Mouse (Mus musculus) thymus, adult 2 months (tissue): ENCODE measurements around the gene Card19. TPM values are rescaled to one million over a fixed set of nuclear protein-coding genes. Genes with fewer than 3 reads are reported as not detected.

Source experiments
- DNase-seq: peaks from one replicate; pipeline ENCODE4 v3.0.0; 2021
- H3K27ac ChIP-seq: fragments of 200-500 bp; 2 replicates; pipeline ENCODE4 v1.5.1; 2012; ENCODE audit warnings: low read length, control low read depth; ENCODE audit not compliant: control insufficient read depth, insufficient read depth
- H3K27me3 ChIP-seq: fragments of 200-500 bp; 2 replicates; pipeline ENCODE4 v1.6.1; 2012; ENCODE audit warnings: mild to moderate bottlenecking, low read length, moderate library complexity, mixed read lengths; ENCODE audit not compliant: control insufficient read depth, insufficient read depth
- H3K36me3 ChIP-seq: fragments of 200-500 bp; 2 replicates; pipeline ENCODE4 v1.6.1; 2012; ENCODE audit warnings: mild to moderate bottlenecking, low read length, moderate library complexity; ENCODE audit not compliant: control insufficient read depth, insufficient read depth
- H3K4me1 ChIP-seq: fragments of 200-500 bp; replicated peaks from 2 replicates; pipeline ENCODE4 v1.6.1; 2012; ENCODE audit warnings: low read length; ENCODE audit not compliant: control insufficient read depth, insufficient read depth
- H3K4me3 ChIP-seq: fragments of 200-500 bp; 2 replicates; pipeline ENCODE4 v1.5.1; 2012; ENCODE audit warnings: mild to moderate bottlenecking, low read length, control low read depth, moderate library complexity; ENCODE audit not compliant: control insufficient read depth, insufficient read depth
- CTCF ChIP-seq: fragments of 200-500 bp; IDR thresholded peaks from 2 replicates; pipeline ENCODE4 v1.5.1; 2012; ENCODE audit warnings: mild to moderate bottlenecking, control low read depth, low read length, moderate library complexity, borderline replicate concordance; ENCODE audit not compliant: control insufficient read depth, poor library complexity, insufficient read depth; ENCODE audit errors: extremely low read depth
- POLR2A ChIP-seq: fragments of 200-500 bp; IDR thresholded peaks from 2 replicates; pipeline ENCODE4 v1.6.1; 2012; ENCODE audit warnings: mild to moderate bottlenecking, low read length, control low read depth, moderate library complexity; ENCODE audit not compliant: control insufficient read depth, poor library complexity, insufficient read depth; ENCODE audit errors: extremely low read depth
- WGBS: fragments of 180-500 bp; shearing (Covaris S2); methylation state at CpG from one replicate; pipeline ENCODE4 v1.1.7; 2018; 5-methylcytosine and 5-hydroxymethylcytosine counted together
- polyA plus RNA-seq: library from polyadenylated mRNA; depleted of rRNA; stranded (reverse); fragments of >200 nt; gene quantifications from 2 replicates; pipeline ENCODE4 v1.2.3, GENCODE M21; 2012

Card19 gene
- polyA plus RNA-seq, 1 experiment, result 86.2 TPM

DNA sequence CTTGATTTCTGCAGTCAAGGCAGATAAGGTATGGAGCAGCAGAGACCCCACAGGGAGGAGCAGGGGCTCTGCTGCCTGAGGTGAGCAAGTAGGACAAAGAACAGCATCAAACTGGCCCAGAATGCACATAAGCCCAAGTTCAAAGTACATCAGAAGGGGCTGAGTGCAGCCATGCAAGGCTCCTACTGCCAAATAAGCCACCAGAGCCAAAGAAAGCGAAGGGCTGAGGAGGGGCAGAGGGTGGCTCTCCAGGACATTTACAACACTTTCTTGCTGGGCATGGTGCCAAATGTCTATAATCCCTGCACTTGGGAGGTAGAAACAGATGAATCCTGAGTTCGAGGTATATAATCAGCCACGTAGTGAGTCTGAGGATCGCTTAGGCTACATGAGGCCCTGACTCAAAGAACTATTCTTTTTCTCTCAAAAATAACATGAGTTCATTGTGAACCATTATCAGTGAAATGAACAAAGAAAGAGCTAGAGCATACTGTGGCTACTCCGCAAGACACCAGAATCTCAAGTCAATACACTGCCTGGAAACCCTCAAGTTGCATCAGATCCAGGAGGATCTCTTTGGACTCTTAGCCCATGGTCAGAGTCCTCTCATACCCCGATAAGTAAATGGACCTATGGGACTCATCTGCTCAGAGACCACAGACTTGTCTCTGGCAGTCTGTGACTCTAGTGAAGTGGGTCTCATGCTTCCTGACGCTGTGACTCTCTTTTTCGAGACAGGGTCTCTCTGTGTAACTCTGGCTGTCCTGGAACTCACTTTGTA is 18.1 kb upstream of the Card19 start:
- TF ChIP-seq POLR2A (no peak), CTCF (no peak)
- Histone ChIP-seq H3K4me3 (no peak overlapping the region), H3K4me1 (no peaks in the 10 kb centered on the region), H3K27me3 (no peaks in the 10 kb centered on the region), H3K36me3 (no peaks in the 10 kb centered on the region), H3K27ac (no peak overlapping the region)
- WGBS, result 97% methylated on average over 8 of the region's 8 CpGs
- no peak for DNase-seq

DNA sequence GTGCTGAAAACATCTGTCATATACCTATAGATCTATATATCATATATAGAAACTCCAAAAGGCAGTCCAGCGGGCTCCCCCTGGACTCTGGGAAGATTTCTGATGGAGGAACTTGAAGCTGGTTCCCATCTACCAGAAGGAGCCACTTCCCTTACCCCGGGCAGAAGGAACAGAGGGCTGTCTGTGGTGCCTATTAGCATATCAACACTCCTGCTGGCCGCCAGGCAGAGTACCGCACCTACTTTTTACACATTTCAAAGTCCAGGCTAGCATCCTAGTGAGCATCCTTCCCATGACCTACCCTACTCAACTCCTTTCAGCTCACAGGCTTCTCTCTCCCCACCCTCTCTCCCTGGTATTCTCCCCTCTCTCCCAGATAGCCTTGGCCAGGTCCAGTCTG is 9.8 kb upstream of the Card19 start:
- WGBS, result 75% methylated on average over 4 of the region's 4 CpGs
- no peak for DNase-seq

DNA sequence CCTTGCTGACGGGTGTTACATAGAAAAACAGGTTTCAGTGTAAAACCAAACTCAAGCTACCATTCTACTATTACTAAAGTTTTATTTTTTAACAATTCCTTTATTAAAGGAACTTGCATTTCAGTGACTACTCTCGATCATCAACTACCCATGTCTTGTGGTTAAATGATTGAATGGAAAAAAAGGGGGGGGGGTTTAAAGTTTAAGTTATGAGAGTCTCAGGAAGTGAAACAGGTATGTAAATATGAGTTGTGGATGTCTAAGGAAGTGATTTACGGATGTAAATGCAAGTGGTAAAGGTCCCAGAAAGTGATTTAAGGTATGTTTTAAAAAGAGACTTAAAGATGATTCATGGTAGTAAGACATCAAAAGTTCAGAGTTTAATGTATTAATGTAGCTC is 9.3 kb upstream of the Card19 start:
- Histone ChIP-seq H3K4me1 (no peaks in the 10 kb centered on the region), H3K27me3 (no peaks in the 10 kb centered on the region; the same call in 1 of the 2 replicates), H3K36me3 (no peaks in the 10 kb centered on the region), H3K27ac (no peak overlapping the region), H3K4me3 (no peak overlapping the region)
- no peak for TF ChIP-seq CTCF
- TF ChIP-seq POLR2A, result no peak
- no peak for DNase-seq
- WGBS, result 77% methylated on average over 3 of the region's 3 CpGs

More for the DNA sequence above, 9.8 kb upstream of the Card19 start:
- Histone ChIP-seq H3K36me3 (no peaks in the 10 kb centered on the region), H3K27ac (no peak overlapping the region), H3K27me3 (no peaks in the 10 kb centered on the region; the same call in 1 of the 2 replicates), H3K4me3 (no peak overlapping the region), H3K4me1 (no peaks in the 10 kb centered on the region)
- TF ChIP-seq POLR2A, result no peak
- TF ChIP-seq CTCF, result no peak

DNA sequence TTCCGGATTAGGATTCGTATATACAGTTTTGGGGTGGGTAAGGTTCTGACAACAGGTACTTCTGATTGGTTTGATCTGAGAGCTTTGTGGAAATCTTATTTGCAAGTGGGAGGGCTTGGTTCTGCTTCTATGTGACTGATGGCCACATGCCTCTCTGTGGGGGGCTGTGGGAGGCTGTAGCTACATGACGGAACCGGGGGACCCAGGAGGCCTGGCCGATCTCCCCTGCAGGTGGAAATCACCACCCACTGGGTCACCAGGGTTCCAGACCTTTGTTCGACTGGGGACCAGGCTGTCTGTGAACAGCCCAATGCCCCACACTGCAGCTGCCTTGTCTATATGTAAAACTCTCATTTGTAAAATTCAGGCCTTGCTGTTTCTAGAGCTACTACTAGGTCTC is 8.9 kb upstream of the Card19 start:
- no peak overlapping the region for H3K4me3 ChIP-seq
- no peak for DNase-seq
- no peaks in the 10 kb centered on the region for H3K4me1 ChIP-seq
- H3K36me3 ChIP-seq, result no peaks in the 10 kb centered on the region
- 87% methylated on average over 6 of the region's 6 CpGs for WGBS
- TF ChIP-seq POLR2A (no peak), CTCF (no peak)
- H3K27me3 ChIP-seq, result no peaks in the 10 kb centered on the region; the same call in 1 of the 2 replicates
- no peak overlapping the region for H3K27ac ChIP-seq

DNA sequence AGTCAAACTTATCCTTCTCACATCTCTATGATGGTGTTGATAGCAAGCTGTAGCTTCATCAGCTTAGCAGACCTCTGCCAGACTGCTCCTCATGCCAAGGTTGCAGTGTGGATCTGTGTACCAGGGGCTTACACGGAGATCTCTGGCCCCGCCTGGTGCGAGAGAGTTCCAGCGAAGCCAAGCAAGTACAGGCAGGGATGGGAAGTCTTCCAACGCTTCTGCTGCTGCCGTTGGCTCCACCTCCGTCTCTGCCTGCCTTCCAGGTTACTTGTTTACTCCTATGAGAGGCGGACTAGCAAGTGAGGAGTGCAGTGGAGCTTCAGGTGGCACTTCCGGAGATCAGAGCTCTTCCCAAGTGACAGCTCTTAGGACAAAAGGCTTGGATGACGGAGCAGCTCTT is 8.5 kb upstream of the Card19 start:
- TF ChIP-seq CTCF (no peak), POLR2A (no peak)
- DNase-seq, result no peak
- no peaks in the 10 kb centered on the region for H3K4me1 ChIP-seq
- no peaks in the 10 kb centered on the region for H3K36me3 ChIP-seq
- H3K27me3 ChIP-seq, result no peaks in the 10 kb centered on the region; the same call in 1 of the 2 replicates
- H3K27ac ChIP-seq, result no peak overlapping the region
- H3K4me3 ChIP-seq, result no peak overlapping the region
- WGBS, result 89% methylated on average over 10 of the region's 10 CpGs

DNA sequence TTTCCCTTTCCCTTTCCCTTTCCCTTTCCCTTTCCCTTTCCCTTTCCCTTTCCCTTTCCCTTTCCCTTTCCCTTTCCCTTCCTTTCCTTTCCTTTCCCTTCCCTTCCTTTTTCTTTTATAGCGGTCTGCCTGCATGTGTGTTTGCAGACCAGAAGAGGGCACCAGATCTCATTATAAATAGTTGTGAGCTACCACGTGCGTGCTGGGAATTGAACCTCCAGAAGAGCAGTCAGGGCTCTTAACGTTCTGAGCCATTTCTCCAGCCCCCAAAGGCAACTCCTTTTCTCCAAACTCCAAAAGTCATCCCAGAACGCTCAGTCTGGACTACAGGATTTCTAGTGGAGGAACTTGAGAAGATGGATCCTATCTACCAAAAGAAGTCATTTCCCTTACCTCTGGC is 5.1 kb upstream of the Card19 start:
- H3K27ac ChIP-seq, result no peak overlapping the region
- TF ChIP-seq CTCF (no peak), POLR2A (no peak)
- H3K36me3 ChIP-seq, result no peaks in the 10 kb centered on the region
- 88% methylated on average over 5 of the region's 5 CpGs for WGBS
- H3K4me1 ChIP-seq, result peaks cover 5% of the 10 kb centered on the region
- H3K27me3 ChIP-seq, result no peaks in the 10 kb centered on the region; the same call in 1 of the 2 replicates
- no peak overlapping the region for H3K4me3 ChIP-seq
- DNase-seq, result no peak

DNA sequence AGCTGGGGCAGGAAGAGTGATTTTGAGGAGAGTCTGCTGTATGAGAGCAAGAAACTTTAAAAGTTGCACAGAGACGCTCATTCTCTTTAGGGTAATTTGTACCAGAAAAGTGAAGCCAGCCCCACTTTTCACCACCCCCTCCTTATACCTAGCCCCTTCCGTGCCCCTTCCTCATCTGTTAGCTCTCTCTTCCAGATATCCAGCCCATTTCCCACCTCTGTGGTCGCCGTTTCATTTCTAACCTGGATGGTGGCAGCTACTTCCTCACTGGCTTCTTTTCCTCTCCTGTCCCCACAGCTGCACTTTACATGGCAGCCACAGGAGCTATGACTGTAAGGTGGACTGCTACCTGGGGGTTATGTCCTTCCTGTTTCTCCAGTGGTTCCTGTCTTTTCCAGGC is 3.5 kb upstream of the Card19 start:
- H3K4me3 ChIP-seq, result no peak overlapping the region
- no peak overlapping the region for H3K27ac ChIP-seq
- H3K4me1 ChIP-seq, result peaks cover 8% of the 10 kb centered on the region
- no peaks in the 10 kb centered on the region for H3K36me3 ChIP-seq
- no peaks in the 10 kb centered on the region; the same call in 1 of the 2 replicates for H3K27me3 ChIP-seq
- no peak for DNase-seq
- 67% methylated on average over 4 of the region's 4 CpGs for WGBS
- no peak for TF ChIP-seq CTCF
- no peak for TF ChIP-seq POLR2A
